Mouse (Mus musculus) CD4-positive naive resting alpha-beta T cell, adult 57 days (primary cell): ENCODE data around the gene Vmn1r47. TPM values are rescaled to one million over a fixed set of nuclear protein-coding genes. Genes with fewer than 3 reads are reported as not detected.

Source experiments
- total RNA-seq: library from RNA; stranded (reverse); gene quantifications from one replicate; pipeline ENCODE4 v1.2.4, GENCODE M21; 2023

Vmn1r47 gene
- total RNA-seq = not detected

DNA sequence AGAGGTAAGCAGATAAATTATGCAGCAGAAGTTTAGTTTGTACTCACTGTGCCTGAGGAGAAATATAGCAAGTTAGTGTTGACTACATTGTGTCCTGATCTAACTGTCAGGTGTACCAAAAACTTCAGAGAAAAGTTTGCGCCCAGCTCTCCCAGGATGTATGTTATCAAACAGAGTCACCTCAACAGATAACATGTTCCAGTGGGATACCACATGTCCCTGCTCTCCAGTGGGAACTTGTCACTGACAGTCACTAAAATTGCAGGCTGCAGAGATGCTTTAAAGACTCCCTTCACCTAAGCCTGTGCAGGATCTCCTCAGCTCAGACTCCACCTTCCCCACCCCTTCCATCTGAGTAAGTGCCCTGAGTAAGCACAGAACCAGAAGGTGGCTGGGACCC, at the start of gene Vmn1r47:
Gene Vmn1r47, plus strand, starts transcription at position 301 of the 400 bp plus-strand sequence.

DNA sequence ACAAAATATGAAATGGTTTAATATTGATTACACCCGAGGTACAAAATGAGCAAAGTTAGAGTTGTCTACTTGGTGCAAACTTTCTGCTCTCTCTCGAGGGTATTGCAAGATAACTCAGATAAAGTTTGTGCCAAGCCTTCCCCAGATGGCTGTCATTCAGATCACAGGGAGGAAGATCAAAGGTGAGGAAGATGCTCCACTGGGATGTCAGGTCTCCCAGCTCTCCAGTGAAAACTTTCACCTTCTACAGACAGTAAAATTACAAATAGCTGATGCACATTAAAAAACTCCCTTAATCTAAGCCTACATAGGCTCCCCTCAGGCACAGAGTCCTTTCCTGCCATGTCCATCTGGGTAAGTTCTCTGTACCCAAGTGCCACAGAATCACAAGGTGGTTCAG, 46.9 kb upstream of the Vmn1r47 start, which contains the start of gene Vmn1r46:
Gene Vmn1r46, plus strand, starts transcription at position 301 of the 400 bp plus-strand sequence.

DNA sequence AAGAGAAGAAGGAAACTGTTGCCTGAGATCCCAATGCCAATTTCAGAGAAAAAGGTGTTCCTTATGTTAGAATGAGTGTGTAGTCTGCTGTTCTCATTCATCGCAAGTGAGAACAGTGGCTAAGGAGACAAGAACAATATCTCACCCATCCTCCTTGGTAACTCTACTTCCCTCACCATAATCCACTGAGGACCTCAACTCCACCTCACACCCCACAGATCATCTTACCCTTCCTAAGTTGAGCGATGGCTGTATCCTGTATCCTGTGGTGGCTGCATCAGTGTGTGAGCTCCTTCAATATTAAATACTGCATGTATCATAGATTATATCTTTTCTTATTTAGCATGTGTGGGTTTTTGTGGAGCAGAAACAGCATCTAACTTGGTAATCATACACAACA, 20.8 kb downstream of the Vmn1r47 start, which contains the start of gene Vmn1r48:
Gene Vmn1r48, minus strand, starts transcription at position 101 of the 400 bp plus-strand sequence.

Other genes with a start within 250 kb of the Vmn1r47 start
- gene Vmn1r42, start 139.7 kb upstream of the Vmn1r47 start, total RNA-seq = not detected
- gene Vmn1r43, start 139.7 kb upstream of the Vmn1r47 start, total RNA-seq = not detected
- not detected for gene Vmn1r44, start 132.5 kb upstream of the Vmn1r47 start, total RNA-seq
- not detected for gene Vmn1r45, start 75.5 kb upstream of the Vmn1r47 start, total RNA-seq
- gene Vmn1r46, start 46.8 kb upstream of the Vmn1r47 start, total RNA-seq = not detected
- gene Vmn1r48, start 20.7 kb downstream of the Vmn1r47 start, total RNA-seq = not detected
- not detected for gene Vmn1r49, start 62.4 kb downstream of the Vmn1r47 start, total RNA-seq
- gene Vmn1r50, start 85.3 kb downstream of the Vmn1r47 start, total RNA-seq = not detected
- not detected for gene Vmn1r51, start 106.4 kb downstream of the Vmn1r47 start, total RNA-seq
- gene Vmn1r52, start 158.7 kb downstream of the Vmn1r47 start, total RNA-seq = not detected
- gene V1ra8, start 186.6 kb downstream of the Vmn1r47 start, total RNA-seq = not detected
- gene Vmn1r53, start 208.3 kb downstream of the Vmn1r47 start, total RNA-seq = not detected
- gene Vmn1r54, start 230.2 kb downstream of the Vmn1r47 start, total RNA-seq = not detected